Mouse (Mus musculus) heart, adult 2 months (tissue): Measurements from ENCODE around the gene Togaram2.

ENCODE experiments used
- CTCF ChIP-seq: fragments of 200-600 bp; IDR thresholded peaks from 2 replicates; pipeline ENCODE4 v1.8.1; 2022; ENCODE audit warnings: antibody characterized with exemption, mild to moderate bottlenecking, moderate library complexity
- EP300 ChIP-seq: fragments of 200-500 bp; IDR thresholded peaks from 2 replicates; pipeline ENCODE4 v1.6.1; 2011; ENCODE audit warnings: low read depth, low read length, control low read depth; ENCODE audit not compliant: insufficient read depth
- POLR2A ChIP-seq: fragments of 200-500 bp; IDR thresholded peaks from 2 replicates; pipeline ENCODE4 v1.6.1; 2011; ENCODE audit warnings: mild to moderate bottlenecking, low read depth, low read length, control low read depth; ENCODE audit not compliant: insufficient read depth

- TF ChIP-seq CTCF (no peak), POLR2A (no peak), EP300 (no peak)
Measured at GRCm38 (mm10) chr17:71717881-71718625, 45.0 kb downstream of the Togaram2 start.
